Mouse (Mus musculus): Measurements from ENCODE around the gene Gmeb1. TPM values are rescaled to one million over a fixed set of nuclear protein-coding genes. Genes with fewer than 3 reads are reported as not detected.
"Not testable (repeated sequence)": the region's sequence is repeated elsewhere in the genome, so short reads cannot be mapped to it uniquely, and the experiment has no call there.

The Gmeb1 gene
- polyA plus RNA-seq, 1 experiment from 2014 or later: 46.3 TPM

DNA sequence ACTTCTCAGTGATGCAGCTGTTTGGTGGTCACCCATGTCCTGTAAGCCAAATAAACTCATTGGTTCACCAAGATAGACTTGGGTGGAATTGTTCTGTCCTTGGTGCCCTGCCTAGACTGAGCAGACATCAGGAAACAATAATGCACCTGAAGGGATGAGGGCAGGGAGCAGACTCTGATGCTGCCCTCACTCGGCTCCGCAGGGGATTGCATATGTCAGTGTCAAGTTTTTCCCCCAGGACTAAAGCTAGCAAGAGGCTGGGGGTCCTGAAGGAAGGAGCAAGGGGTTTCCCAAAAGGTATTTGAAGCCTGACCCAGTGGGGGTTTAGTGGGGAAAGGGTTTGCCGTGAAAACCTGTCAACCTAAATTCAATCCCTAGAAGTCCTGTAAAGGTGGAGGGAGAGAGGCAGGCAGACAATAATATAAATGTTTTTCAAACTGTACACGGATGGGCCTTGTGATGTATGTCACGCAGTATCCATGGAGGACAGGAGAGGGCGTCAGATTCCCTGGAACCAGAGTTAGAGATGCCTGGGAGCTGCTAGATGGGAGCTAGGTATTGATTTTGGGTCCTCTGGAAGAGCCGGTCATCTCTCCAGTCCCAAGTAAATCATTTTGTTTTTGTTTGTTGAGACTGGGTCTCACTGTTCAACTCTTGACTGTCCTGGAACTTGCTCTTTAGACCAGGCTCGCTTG lies 34.4 kb upstream of the Gmeb1 start:
- H3K4me3 ChIP-seq (replicated peaks): no peak overlapping the region
- no peak for ATAC-seq (ENCODE audit: low FRiP score)
- H3K36me3 ChIP-seq (replicated peaks): peaks cover 22% of the 10 kb centered on the region
- no peak overlapping the region for H3K4me2 ChIP-seq
- no peak overlapping the region for H3K9ac ChIP-seq
- H3K27me3 ChIP-seq: no peaks in the 10 kb centered on the region
- no peak overlapping the region for H3K27ac ChIP-seq
- peaks cover 5% of the 10 kb centered on the region; the same call in 1 of the 2 replicates for H3K9me3 ChIP-seq
- WGBS: 47% methylated on average over 8 of the region's 8 CpGs
- H3K4me1 ChIP-seq: no peaks in the 10 kb centered on the region

DNA sequence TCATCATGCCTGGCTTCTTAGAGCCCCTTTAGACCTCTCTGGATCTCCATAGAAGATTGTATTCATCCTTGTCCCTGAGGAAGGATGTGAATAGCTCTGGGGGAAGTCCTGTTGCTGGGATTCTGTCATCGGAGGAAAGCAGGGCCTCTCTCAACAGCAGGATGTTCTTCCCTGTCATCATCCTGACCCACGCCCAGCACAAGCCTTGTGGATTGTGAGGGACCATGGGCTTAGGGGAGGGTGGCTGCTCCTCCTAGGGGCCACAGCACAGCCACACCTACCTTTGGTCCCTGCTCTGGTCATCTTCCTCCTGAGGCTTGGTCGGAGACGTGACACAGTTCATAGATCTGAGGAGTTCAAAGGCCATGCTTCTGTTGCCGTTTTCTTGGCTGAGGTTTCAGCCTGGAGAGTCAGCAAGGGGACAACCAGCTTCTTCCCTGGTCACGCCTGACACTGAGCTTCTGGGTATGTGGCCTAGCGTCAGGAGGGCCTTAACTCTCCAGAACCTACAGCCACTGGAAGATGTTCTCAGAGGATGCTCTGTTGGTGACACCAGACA lies 32.4 kb upstream of the Gmeb1 start:
- no peak overlapping the region for H3K4me2 ChIP-seq
- 88% methylated on average over 7 of the region's 7 CpGs for WGBS
- no peaks in the 10 kb centered on the region for H3K4me1 ChIP-seq
- H3K27ac ChIP-seq: no peak overlapping the region
- no peak overlapping the region for H3K4me3 ChIP-seq (replicated peaks)
- H3K36me3 ChIP-seq (replicated peaks): peaks cover 36% of the 10 kb centered on the region
- no peaks in the 10 kb centered on the region for H3K27me3 ChIP-seq
- no peak overlapping the region for H3K9ac ChIP-seq
- peaks cover 5% of the 10 kb centered on the region; the same call in 1 of the 2 replicates for H3K9me3 ChIP-seq
- no peak for ATAC-seq (ENCODE audit: low FRiP score)

- Histone ChIP-seq H3K9ac (no peak overlapping the region), H3K27me3 (no peaks in the 10 kb centered on the region), H3K4me1 (no peaks in the 10 kb centered on the region), H3K27ac (no peak overlapping the region), H3K9me3 (peaks cover 5% of the 10 kb centered on the region; the same call in 1 of the 2 replicates), H3K36me3 (replicated peaks) (peaks cover 36% of the 10 kb centered on the region), H3K4me3 (replicated peaks) (no peak overlapping the region), H3K4me2 (no peak overlapping the region)
- ATAC-seq (ENCODE audit: low FRiP score): no peak
- WGBS: 41% methylated on average over 4 of the region's 4 CpGs
These were observed 31.6 kb upstream of the Gmeb1 start for GRCm38 (mm10) chr4:132292988-132293387.

- no peaks in the 10 kb centered on the region for H3K27me3 ChIP-seq
- H3K27ac ChIP-seq: no peak overlapping the region
- no peak overlapping the region for H3K4me3 ChIP-seq (replicated peaks)
- 0 out of 2 replicates have a peak overlapping the region, but pooled peaks have one; percentile 25 for H3K9ac ChIP-seq
- H3K36me3 ChIP-seq (replicated peaks): peaks cover 42% of the 10 kb centered on the region
- WGBS: 84% methylated on average over 12 of the region's 12 CpGs
- no peak for ATAC-seq (ENCODE audit: low FRiP score)
- H3K4me1 ChIP-seq: no peaks in the 10 kb centered on the region
- H3K9me3 ChIP-seq: peaks cover 5% of the 10 kb centered on the region; the same call in 1 of the 2 replicates
- H3K4me2 ChIP-seq: no peak overlapping the region
These were observed 30.4 kb upstream of the Gmeb1 start for GRCm38 (mm10) chr4:132291624-132292335.

DNA sequence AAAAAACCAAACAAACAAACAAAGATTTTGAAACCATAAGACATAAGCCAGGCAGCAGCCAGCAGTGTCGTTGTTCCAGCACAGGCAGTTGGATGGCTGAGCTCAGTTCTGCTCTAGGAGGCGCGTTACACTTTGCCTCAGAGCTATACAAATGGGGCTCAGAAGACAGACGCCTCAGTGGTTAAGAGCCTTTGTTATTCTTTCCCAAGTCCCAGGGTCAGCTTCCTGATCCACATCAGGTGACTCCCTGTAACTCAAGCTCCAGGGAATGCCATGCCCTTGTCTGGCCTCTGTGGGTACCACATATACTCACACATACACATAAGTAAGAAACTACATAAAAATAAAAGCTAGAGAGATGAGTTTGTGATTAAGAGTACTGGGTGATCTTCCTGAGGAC lies 29.7 kb upstream of the Gmeb1 start:
- 97% methylated on average over 4 of the region's 4 CpGs for WGBS
- Histone ChIP-seq H3K27ac (no peak overlapping the region), H3K9me3 (peaks cover 5% of the 10 kb centered on the region; the same call in 1 of the 2 replicates), H3K9ac (no peak overlapping the region), H3K27me3 (no peaks in the 10 kb centered on the region), H3K36me3 (replicated peaks) (peaks cover 47% of the 10 kb centered on the region), H3K4me2 (no peak overlapping the region), H3K4me3 (replicated peaks) (no peak overlapping the region), H3K4me1 (no peaks in the 10 kb centered on the region)
- ATAC-seq (ENCODE audit: low FRiP score): no peak

DNA sequence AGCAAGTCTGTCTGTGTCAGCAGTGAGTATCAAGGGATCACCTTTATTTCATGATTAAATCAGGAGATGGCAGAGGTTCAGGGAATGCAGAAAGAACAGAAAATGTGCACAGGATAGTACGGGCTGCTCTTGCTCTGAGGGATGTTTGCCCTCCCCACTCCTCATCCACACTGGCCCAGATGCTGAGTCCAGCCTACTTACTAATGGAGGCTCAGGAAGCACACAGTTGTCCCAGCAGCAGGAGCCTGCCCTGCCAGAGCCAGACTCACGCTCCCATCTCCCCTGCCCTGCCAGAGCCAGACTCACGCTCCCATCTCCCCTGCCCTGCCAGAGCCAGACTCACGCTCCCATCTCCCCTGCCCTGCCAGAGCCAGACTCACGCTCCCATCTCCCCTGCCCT lies 27.4 kb upstream of the Gmeb1 start:
- not testable (repeated sequence) for H3K9ac ChIP-seq; H3K27ac ChIP-seq; H3K27me3 ChIP-seq; H3K4me2 ChIP-seq; H3K9me3 ChIP-seq; ATAC-seq (ENCODE audit: low FRiP score); H3K4me1 ChIP-seq; H3K4me3 ChIP-seq (replicated peaks)
- 88% methylated on average over 3 of the region's 5 CpGs for WGBS
- H3K36me3 ChIP-seq (replicated peaks): peaks cover 62% of the 10 kb centered on the region

- no peaks in the 10 kb centered on the region for H3K27me3 ChIP-seq
- WGBS: 98% methylated on average over 3 of the region's 3 CpGs
- no peak overlapping the region for H3K27ac ChIP-seq
- H3K9ac ChIP-seq: no peak overlapping the region
- no peak for ATAC-seq (ENCODE audit: low FRiP score)
- H3K4me1 ChIP-seq: peaks cover 19% of the 10 kb centered on the region
- H3K4me3 ChIP-seq (replicated peaks): no peak overlapping the region
- H3K36me3 ChIP-seq (replicated peaks): no peaks in the 10 kb centered on the region
- H3K4me2 ChIP-seq: 0 out of 2 replicates have a peak overlapping the region, but pooled peaks have one; percentile 5
- H3K9me3 ChIP-seq: no peaks in the 10 kb centered on the region
These were observed 14.5 kb upstream of the Gmeb1 start for GRCm38 (mm10) chr4:132275949-132276348.

DNA sequence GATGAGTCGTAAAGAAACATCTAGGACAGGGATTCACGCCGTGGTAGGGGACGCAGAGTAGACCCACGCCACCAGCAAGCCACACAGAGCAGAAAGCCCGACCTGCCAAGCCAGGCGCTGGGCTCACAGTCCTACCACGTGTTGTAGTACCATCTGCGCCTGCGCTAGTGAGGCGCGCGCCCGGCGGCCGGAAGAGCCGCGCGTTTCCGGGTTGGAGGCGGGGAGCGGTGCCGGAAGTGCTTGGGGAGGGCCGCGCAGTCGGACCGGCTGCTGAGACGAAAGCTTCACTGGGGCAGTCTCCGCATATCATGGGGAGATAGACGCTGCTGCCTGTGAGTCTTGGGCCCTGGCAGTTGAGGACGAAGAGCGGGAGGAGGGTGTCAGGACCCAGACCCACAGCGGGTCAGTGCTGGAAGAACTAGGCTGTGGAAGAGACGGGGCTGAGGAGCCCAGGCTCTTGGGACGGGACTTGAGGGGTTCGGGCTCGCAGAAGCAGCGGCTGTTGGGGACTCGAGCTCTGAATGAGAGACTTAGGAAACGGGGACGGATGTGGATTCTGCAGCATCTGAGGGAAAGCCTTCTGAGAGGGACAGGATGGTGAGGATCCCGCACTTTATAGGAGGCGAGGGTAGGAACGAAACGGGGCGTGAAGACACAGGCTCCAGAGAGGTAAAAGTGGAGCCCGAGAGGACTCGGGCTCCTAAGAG lies 12.9 kb upstream of the Gmeb1 start, which contains the start of gene Taf12:
Gene Taf12 (plus strand): TSS at position 220 of the 707 bp plus-strand sequence.
- ATAC-seq (ENCODE audit: low FRiP score): peak; percentile 91
- WGBS: under 1% methylated on average over 48 of the region's 48 CpGs
- peak within 1 kb of the TSS; percentile 91 for H3K4me2 ChIP-seq
- no peaks in the 10 kb centered on the region for H3K9me3 ChIP-seq
- peak within 1 kb of the TSS; percentile 92 for H3K27ac ChIP-seq
- no peaks in the 10 kb centered on the region for H3K36me3 ChIP-seq (replicated peaks)
- H3K4me3 ChIP-seq (replicated peaks): peak within 1 kb of the TSS; percentile 75
- peak within 1 kb of the TSS; percentile 84 for H3K9ac ChIP-seq
- H3K27me3 ChIP-seq: no peaks in the 10 kb centered on the region
- H3K4me1 ChIP-seq: peaks cover 22% of the 10 kb centered on the region

- Histone ChIP-seq H3K36me3 (replicated peaks) (no peaks in the 10 kb centered on the region), H3K27ac (no peak overlapping the region), H3K4me3 (replicated peaks) (peak overlapping the region; percentile 75; the same call in 1 of the 2 replicates), H3K9me3 (no peaks in the 10 kb centered on the region), H3K27me3 (no peaks in the 10 kb centered on the region), H3K4me2 (peak overlapping the region; percentile 91), H3K4me1 (peaks cover 22% of the 10 kb centered on the region), H3K9ac (peak overlapping the region; percentile 36)
- no peak for ATAC-seq (ENCODE audit: low FRiP score)
- 75% methylated on average over 2 of the region's 2 CpGs for WGBS
These were observed 11.8 kb upstream of the Gmeb1 start for GRCm38 (mm10) chr4:132273166-132273565.

- WGBS: under 1% methylated on average over 35 of the region's 35 CpGs
- Histone ChIP-seq H3K9me3 (no peaks in the 10 kb centered on the region), H3K9ac (peak overlapping the region; percentile 56), H3K27me3 (0 out of 2 replicates have a peak, but pooled peaks cover 2% of the 10 kb centered on the region), H3K4me1 (peaks cover 13% of the 10 kb centered on the region), H3K4me3 (replicated peaks) (peak overlapping the region; percentile 29), H3K27ac (peak overlapping the region; percentile 89), H3K4me2 (peak overlapping the region; percentile 45), H3K36me3 (replicated peaks) (no peaks in the 10 kb centered on the region)
- ATAC-seq (ENCODE audit: low FRiP score): peak; percentile 76
These were observed 8.5 kb upstream of the Gmeb1 start for GRCm38 (mm10) chr4:132269740-132270560.

All from forebrain, embryonic 12.5 days (tissue).